Mouse (Mus musculus) left cerebral cortex, postnatal 36 days (tissue): Measurements from ENCODE around the gene Pank3. TPM values are rescaled to one million over a fixed set of nuclear protein-coding genes. Genes with fewer than 3 reads are reported as not detected.

Source experiments
- DNase-seq, 2 experiments: peaks; one replicate each; pipeline ENCODE4 v3.0.0; 2021 to 2022; ENCODE audit warnings: low spot score in 2 of 2, mixed read lengths in 1 of 2
- intact Hi-C: fragments of 180-260 bp; cut with DNase I; formaldehyde crosslinking; loops from one replicate; pipeline ENCODE4 v1.15.1; 2025
- total RNA-seq, 2 experiments: library from RNA; stranded (reverse); gene quantifications; 2 replicates each; pipeline ENCODE4 v1.2.3; 2021

The Pank3 gene
- total RNA-seq: 10 to 100 TPM; 36.1 to 37.2 TPM

GRCm38 (mm10) chr11:35769188-35769745 lies at the start of gene Pank3:
TSS of gene Pank3 (plus strand) at chr11:35769484.
- peak; percentile 97 for DNase-seq
- intact Hi-C loops: no loop called here

DNA sequence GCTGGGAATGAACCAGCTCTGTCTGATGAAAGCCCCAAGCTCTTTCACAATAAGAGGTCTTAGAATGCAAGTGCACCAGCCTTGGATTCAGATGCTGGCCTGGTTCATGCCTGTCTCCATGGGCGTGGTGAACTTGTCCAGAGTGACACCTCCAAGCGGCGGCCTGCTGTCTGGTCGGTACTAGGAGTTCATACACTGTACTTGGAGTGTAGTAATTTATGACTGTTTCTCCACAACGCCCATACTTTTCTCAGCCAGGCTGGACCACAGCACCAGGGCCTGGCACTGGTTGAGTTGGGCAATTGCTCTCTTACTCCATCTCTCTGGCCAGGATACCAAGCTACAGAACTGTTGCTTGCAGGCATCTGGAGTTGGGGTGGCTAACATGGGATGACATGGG lies 45.4 kb upstream of the Pank3 start:
- intact Hi-C loops: no loop called here
- DNase-seq: no peak

- intact Hi-C loops: no loop called here
- DNase-seq: no peak
Measured at GRCm38 (mm10) chr11:35726341-35726846, 42.9 kb upstream of the Pank3 start.

GRCm38 (mm10) chr11:35728200-35728599 lies 41.1 kb upstream of the Pank3 start:
- intact Hi-C loops: no loop called here
- DNase-seq: no peak

DNA sequence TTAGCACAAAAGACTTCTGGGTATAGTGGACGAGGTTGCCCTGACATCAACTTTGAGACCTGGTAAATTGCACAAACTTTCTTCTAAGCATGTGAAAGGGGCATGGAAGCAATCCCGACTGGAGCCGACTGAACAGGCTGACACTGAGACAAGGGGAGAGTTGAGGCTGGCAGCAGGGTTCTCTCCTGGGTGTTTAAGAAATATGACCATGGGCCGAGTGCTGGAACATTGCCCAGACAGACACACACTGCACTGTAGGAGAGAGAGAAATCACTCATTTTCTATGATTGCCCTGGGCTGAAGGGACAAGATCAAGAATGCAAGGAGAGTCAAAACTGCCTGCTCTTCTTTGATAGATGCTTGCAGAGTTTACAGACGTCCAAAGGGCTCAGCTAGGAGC lies 40.1 kb upstream of the Pank3 start:
- intact Hi-C loops: no loop called here
- DNase-seq: no peak

GRCm38 (mm10) chr11:35732366-35732765 lies 36.9 kb upstream of the Pank3 start:
- DNase-seq: no peak
- intact Hi-C loops: no loop called here

GRCm38 (mm10) chr11:35736817-35737216 lies 32.5 kb upstream of the Pank3 start:
- DNase-seq: no peak
- intact Hi-C loops: no loop called here

GRCm38 (mm10) chr11:35737262-35737661 lies 32.0 kb upstream of the Pank3 start:
- DNase-seq: no peak
- intact Hi-C loops: no loop called here

DNA sequence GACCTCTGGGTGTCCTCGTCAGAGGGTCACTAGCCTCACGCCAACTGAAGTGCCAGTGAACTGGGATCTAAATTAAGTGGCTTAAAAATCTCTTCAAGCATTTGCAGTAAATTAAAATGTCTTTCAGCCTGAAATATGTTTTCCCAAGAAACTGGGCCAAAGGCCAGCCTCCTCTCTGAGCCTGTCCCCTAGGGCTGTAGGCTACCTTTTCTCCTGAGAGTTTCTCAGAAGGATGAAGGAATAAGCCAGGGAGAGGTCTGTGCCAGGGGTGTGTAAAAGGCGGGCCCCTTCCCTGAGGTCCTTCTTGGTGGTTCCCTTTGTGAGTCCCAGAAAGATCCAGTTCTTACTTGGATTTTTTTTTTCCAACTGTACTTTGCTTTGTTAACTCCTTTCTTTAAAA lies 31.2 kb upstream of the Pank3 start:
- DNase-seq: no peak
- intact Hi-C loops: no loop called here

GRCm38 (mm10) chr11:35743586-35743985 lies 25.7 kb upstream of the Pank3 start:
- intact Hi-C loops: no loop called here
- DNase-seq: no peak

DNA sequence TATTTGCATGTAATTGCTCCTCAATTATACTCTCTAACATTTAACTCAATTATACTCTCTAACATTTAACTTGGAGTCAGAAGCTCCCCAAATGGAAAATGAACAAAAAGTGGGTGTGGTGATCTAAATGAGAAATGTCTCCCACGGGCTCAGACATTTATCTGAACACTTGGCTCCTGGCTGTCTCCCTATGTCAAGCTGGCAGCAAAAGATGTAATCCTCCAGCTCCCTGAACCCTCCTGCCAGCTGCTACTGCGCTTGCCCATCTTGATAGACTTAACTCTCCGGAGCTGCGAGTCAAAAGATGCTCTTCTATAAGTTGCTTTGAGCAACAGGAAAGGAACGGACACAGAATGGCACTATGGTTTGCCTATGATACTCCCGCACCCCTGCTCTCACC lies 24.7 kb upstream of the Pank3 start:
- DNase-seq: no peak
- intact Hi-C loops: no loop called here

DNA sequence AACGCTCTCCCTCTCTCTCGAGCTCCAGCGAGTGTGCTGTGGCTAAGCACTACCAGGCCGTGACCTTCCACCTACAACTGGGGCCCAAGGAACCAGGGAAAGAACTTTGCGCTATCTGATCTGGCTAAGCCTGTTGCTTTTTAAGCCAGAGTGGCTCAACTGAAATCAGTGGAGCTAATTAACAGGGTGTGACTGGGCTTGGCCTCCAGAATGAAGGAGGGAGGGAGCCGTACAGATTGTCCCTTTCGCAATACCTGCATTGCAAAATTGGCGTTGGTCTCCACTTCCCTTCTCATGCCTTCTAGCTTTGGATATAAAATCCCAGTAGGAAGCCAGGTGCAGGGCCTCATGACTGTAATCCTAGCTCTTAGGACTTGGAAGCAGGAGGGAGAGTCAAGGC lies 18.7 kb upstream of the Pank3 start:
- intact Hi-C loops: no loop called here
- no peak for DNase-seq

DNA sequence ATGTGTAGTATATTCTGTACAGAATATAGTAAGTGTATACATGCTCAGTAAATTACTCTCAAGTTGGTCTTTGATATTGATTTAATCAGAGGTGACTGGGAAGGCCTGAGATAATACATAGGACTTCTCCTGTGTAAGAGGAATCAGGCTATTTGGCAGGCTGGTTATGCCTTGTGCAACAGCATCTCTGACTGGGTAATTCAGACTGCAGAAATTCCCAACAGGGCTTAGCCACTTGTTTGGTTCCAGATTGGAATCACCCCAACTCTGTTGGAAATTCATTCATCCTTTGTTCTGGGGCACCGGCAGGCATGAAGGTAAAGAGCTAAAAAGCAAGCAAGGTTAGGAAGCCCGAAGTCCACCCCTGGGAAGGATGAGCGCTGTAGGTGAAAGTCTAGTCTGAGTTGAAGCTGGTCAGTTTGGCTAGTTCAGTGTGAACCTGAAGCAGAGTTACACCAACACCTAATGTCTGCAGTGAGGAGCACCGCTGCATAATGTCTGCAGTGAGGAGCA lies 14.3 kb upstream of the Pank3 start:
- DNase-seq: no peak
- intact Hi-C loops: no loop called here

DNA sequence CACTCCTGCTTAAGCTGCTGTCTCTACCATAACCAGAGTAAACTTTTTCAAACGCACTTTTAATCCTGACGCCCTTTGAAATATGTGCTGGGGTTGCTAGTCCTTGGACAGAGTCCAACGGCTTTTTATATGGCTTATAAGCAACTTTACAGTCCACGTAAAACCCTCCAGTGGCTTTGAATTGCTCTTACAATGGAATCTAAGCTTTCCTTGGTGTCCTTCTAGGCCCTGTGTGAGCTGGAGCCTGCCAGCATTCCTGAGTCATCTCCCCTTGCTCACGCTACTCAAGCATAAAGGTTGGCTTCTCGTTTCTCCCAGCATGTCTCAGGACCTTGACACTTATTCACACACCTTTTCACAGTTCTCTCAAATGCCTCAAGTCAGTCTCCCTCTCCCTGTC lies 13.7 kb upstream of the Pank3 start:
- DNase-seq: no peak
- intact Hi-C loops: no loop called here

- DNase-seq: no peak
- intact Hi-C loops: no loop called here
Measured at GRCm38 (mm10) chr11:35756411-35757303, 12.6 kb upstream of the Pank3 start.

- intact Hi-C loops: no loop called here
- DNase-seq: no peak
Measured at GRCm38 (mm10) chr11:35760001-35760626, 9.2 kb upstream of the Pank3 start.

DNA sequence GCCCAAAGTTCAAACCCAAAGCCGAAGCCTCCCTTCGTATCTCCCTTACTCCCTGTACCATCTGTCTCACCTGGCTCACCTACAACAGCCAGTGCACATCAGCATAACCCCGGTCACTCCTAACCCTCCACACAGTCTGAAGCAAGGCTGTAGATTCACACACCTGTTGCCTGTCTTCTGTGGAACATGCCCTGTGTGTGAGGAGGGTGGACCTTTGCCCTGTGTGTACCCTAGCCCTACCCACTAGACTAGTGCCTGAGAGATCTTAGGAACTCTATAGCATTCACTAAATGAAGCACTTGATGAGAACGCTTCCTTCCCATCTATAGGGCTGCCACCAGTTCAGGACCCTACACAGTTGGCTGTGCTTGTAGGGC lies 8.7 kb upstream of the Pank3 start:
- intact Hi-C loops: no loop called here
- DNase-seq: no peak

- intact Hi-C loops: no loop called here
- DNase-seq: no peak
Measured at GRCm38 (mm10) chr11:35766845-35767244, 2.4 kb upstream of the Pank3 start.

- DNase-seq: peak; percentile 76 to 78
- intact Hi-C loops: loop anchor here (5.0 kb wide), 1 partner anchor 62 kb away; the partner anchor contains the start of gene Rars
Measured at GRCm38 (mm10) chr11:35769746-35770437, 608 bp downstream of the Pank3 start.
